Mouse (Mus musculus): ENCODE results near the gene Nfic.

Nfic gene

GRCm38 (mm10) chr10:81417227-81418215 is 37.9 kb downstream of the Nfic start:
- DNase-seq: peak in 1 of 2 experiments; percentile 44

DNA sequence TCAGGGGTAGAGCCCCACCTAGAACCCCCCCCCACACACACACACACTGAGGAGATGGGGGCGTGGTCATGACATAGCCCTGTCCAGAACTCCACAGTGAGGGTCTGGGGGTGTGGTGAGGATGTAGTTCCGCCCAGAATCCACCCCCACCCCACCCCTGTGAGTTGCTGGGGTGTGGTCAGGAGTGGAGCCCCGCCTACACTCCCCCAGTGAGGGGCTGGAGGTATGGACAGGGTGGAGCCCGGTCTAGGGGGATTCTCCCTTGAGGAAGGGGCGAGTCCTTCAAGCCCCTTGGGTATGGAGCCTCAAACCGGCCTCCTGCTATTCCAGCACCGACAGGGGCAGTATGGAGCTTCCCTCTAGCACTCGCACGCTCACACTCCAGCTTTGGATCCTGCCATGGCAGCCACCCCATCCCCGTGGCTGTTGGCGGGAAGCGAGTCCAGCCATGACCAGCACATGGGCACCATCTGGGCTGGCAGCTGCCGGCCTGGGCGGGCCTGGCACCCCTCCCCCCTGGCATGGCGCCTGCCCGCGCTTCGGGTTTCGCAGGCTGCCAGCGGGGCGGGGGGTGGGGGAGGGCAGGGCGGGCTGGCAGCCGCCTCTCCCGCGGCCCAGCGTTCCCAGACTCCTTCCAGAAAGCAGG is 38.7 kb downstream of the Nfic start:
- peak; percentile 85 to 96 for DNase-seq

GRCm38 (mm10) chr10:81415549-81416310 is 39.7 kb downstream of the Nfic start:
- DNase-seq: peak in 1 of 2 experiments; percentile 79

- DNase-seq: no peak
These were observed 40.3 kb downstream of the Nfic start for GRCm38 (mm10) chr10:81415146-81415545.

DNA sequence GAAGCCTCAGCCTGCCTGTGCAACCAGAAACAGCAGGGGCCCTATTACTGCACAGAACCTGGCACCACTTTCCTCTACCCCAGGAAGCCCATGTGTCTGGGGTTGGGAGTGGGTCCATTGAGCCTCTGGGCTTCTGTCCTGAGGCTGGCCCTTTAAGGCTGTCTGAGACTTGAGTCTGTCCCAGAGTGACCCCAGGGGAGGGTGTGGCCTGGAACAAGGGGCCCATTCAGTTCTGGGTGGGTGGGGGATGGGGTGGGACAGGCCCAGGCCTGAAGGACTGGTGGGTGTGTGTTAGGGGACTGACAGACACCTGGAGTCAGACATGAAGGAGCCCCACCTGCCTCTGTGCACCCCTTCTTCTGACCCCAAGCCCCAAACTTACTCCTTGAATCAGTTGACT is 40.8 kb downstream of the Nfic start:
- DNase-seq: peak; percentile 75 to 92

DNA sequence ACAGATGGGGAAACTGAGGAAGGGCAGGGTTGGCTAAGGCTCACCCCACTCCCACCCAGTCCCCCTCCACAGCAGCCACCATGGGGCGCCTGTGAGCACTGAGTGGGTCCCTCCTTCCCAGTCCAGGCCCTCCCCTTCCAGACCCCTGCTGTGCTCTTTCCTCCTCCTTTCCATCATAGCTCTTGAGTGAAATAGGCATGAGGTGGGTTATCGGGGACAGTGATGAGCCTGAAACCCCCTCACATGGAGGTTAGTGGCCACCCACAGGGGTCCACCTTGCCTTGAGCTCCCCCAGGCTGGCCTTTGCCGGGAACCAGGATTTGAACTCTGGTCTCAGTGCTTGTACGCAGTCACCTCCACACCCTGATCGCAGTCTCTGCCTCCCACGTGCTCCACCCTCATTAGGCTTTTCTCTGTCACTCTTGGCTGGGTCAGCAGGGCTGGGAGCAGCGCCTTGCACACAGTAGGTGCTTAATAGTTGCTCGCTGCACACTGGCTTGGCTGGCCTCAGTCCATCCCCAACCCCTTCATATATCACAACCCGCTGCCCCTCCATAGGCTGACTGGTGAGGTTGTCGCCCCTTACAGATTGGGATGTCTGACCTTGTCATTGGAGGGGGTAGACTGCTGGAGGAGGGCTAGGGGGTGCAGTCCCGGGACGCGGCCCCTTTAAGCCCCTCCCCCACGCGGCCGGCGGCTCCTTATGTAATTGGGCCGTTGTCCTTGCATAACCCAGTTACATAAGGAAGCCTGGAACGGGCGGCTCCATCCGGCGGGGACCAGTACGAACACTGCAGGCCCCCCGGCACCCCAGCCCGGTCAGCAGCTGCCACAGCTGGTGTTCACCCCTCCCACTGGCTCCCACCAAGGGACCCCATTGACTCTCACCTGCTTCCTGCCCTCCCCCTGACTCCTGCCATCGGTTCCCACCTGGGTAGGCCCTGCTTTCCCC is 41.8 kb downstream of the Nfic start:
- DNase-seq: peak; percentile 93 to 97

GRCm38 (mm10) chr10:81412586-81413309 is 42.7 kb downstream of the Nfic start:
- DNase-seq: no peak

- DNase-seq: peak; percentile 87 to 95
These were observed 43.7 kb downstream of the Nfic start for GRCm38 (mm10) chr10:81411471-81412400.

DNA sequence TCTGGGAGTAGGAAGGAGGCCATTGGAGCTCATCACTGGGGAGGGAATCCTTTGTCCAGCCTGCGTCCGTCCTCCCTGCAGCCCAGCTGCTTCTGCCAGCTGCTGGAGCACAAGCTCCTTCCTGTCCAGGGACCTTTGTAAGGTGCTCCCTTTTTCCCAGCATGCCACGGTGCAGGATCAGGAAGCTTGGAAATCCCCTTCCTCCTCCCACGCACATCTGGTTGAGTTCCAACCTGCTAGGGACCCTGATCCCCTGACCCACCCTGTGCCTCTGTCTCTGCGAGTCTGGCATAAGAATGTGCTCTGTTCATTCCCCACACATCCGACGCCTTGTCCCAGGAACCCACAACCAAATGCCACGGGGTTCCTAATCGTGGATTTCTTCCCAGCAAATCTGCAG is 44.5 kb downstream of the Nfic start:
- peak; percentile 61 to 83 for DNase-seq

DNA sequence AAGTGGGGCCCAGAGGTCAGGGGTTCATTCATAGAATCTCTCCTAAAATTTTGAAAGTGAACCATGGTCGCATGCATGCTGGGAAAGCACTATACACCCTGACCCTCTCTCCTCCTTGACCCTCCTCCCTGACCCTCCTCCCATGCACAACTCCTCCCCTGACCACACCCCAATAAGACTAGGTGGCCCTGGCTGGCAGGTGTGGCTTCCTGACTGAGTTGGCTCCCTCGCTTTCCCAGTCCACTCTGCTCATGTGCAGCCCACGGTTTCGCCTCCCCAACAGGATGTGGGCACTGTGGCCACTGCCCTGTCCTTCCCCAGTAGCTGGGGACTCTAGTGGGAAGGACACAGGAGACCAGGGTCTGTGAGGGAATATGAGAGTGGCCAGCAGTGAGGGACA is 45.1 kb downstream of the Nfic start:
- peak; percentile 50 to 83 for DNase-seq

- no peak for DNase-seq
These were observed 46.1 kb downstream of the Nfic start for GRCm38 (mm10) chr10:81409330-81409729.

DNA sequence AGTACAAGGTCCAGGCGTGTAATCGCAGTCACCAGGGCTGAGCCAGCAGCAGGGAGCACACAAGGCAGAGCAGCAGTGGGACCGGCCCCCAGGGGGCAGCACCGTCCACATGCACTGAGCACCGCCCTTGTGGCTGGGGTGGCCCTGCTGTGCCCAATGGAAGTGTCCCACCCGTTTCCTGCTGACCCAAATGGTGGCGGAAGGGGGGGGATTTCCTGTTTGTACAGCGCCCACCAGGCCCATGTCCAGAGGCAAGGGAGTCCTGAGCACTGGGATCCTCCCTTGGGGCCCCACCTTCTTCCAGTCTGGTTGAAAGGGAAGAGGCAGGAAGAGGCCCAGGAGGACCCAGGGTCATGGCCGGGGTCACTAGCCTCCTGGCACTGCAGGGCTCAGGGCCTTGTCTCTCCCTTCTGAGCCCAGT is 46.6 kb downstream of the Nfic start:
- peak; percentile 96 for DNase-seq

- DNase-seq: peak in 1 of 2 experiments; percentile 65
These were observed 47.1 kb downstream of the Nfic start for GRCm38 (mm10) chr10:81408424-81408729.

GRCm38 (mm10) chr10:81407539-81408423 is 47.7 kb downstream of the Nfic start:
- peak; percentile 86 to 95 for DNase-seq

DNA sequence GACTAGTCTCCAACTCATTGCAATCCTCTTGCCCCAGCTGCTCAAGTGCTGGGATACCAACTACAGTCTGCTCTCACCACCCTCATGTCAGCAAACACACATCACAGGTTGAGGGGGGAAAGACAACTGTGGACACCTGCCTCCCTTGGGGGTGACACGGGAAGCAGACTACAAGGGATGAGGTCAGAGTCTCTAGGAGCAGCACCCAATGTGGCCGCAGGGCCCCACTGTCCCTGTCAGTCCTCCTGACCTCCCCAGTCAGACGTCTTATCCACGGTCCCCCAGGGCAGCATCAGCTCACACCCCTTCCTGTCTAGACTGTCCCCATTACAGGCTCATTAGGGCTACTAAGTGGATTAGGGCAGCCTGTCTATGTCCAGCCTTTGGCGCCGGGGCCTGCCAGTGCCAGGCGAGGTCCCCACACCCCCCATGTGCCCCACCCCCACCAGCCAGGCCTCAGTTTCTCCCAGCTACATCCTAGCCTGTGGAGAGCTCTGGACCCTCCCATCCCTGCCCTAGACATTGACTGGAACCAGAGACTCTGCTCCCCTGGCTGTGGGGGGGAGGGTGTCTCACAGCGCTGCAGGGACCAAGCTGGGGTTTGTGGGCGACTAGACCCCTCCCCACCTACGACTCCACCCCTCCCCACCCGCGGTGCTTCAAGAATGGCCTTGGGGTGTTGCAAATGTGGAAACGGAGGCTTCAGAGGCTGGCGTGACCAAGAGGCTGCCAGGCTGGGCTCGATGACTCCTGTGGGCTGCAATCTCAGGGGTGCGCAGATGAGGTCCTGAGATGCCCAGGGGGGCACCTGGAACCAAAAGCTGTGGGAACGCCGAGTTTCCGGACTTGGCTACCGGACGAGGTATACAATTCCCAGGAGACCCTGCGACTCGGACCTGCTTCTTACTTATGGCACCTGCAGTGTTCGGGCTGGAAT is 48.7 kb downstream of the Nfic start:
- peak in 1 of 2 experiments; percentile 46 for DNase-seq

DNA sequence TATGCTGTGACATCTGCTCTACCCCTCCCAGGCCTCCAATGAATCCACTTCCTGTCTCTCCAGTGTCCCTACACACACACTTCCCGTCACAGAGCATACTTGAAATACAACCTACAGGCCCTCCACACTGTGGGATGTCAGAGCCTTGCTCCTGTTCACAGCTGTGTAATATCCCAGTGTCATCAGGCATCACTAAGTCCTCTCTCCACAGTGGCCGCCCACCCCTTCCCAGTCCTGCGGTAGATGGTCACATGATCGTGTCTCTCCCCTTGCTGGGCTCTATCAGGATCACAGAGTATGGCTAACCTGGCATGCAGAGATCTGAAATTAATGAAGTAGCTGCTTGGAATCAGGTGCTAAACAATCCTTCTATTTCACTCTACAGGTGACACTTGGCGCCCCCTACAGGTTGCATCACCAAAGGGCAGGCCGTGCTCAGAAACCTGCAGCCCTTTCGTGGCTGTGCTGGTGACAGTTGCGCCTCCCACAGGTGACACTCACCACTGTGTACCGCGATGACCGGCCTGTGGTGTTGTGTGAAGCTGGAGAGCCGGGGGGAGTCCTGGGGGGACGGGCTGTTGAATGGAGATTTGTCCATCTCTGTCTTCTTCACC is 49.7 kb downstream of the Nfic start:
- peak; percentile 76 to 78 for DNase-seq

DNA sequence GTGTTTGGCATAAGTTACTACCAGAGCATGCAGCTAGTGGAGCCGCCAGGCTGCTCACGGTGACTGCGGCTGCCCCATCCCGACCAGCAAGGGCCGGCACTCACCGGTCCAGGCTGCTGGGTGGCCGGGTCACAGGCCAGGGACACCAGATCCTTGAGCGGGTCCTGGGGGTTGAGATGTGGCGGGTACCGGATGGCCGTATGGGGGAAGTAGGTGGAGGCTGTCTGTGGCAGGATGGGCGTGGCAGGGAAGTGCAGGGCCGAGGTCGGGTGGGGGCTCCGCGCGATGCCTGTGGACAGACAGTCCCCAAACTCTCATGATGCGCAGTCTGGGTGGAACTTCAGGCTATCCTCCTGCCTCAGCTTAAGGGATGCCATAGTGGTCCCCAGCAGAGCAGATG is 50.7 kb downstream of the Nfic start:
- peak; percentile 56 to 82 for DNase-seq
